Mouse (Mus musculus): ENCODE results near the gene Fam198a. TPM values are rescaled to one million over a fixed set of nuclear protein-coding genes. Genes with fewer than 3 reads are reported as not detected.
"Not testable (repeated sequence)": the region's sequence is repeated elsewhere in the genome, so short reads cannot be mapped to it uniquely, and the experiment has no call there.

Fam198a gene
- polyA plus RNA-seq, 1 experiment = not detected

DNA sequence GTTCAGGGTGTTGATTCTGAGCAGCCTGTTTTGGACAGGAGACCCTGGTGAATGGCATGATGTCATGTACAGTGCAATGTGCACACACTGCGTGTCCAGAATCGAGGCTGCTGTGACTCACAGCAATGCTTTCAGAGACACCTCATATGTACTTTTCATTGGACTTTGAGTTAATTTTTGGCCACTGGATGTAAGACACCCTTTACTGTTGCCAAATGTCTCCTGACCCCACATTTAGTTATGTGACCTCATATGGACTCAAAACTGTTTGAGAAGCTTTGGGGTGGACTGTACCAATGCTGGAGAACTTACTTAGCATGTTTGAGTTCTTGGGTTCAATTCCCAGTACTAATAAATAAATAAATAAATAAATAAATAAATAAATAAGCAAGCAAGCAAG is 60.0 kb downstream of the Fam198a start:
- TF ChIP-seq POLR2A (IDR thresholded peaks at IDR 0.05; ENCODE audit: borderline replicate concordance, low read depth, low read length) (no peak), CTCF (IDR thresholded peaks at IDR 0.05; ENCODE audit: low read depth, low read length) (no peak)
- H3K4me3 ChIP-seq (ENCODE audit: insufficient read depth, low read length) = no peak overlapping the region
- H3K27ac ChIP-seq (ENCODE audit: insufficient read depth, low read depth, low read length) = no peak overlapping the region
- no peaks in the 10 kb centered on the region for H3K4me1 ChIP-seq (ENCODE audit: control insufficient read depth, insufficient read depth, low read length)

- Histone ChIP-seq H3K4me1 (ENCODE audit: control insufficient read depth, insufficient read depth, low read length) (no peaks in the 10 kb centered on the region), H3K27ac (ENCODE audit: insufficient read depth, low read depth, low read length) (no peak overlapping the region), H3K4me3 (ENCODE audit: insufficient read depth, low read length) (no peak overlapping the region)
- TF ChIP-seq POLR2A (IDR thresholded peaks at IDR 0.05; ENCODE audit: borderline replicate concordance, low read depth, low read length) (no peak), CTCF (IDR thresholded peaks at IDR 0.05; ENCODE audit: low read depth, low read length) (no peak)
Measured at GRCm38 (mm10) chr9:122012816-122013215, 62.0 kb downstream of the Fam198a start.

DNA sequence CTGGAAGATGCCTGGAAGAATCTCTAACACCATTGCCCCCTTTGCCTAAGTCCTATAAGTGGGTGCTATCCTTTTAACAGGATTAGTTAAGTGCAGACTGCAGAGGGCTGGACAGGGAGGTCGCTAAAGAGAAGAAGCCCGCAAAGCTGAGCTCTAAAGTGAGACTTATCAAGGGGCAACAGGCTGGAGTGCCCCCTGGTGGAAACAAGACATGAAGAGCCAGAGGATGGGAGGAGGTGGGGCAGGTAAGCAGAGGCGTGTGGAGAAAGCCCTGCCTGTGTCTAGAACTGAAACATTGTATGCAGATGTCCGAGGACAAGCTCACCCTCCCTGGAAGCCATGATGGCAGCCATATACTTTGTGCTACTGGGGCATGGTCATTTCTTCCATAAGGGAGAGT is 62.8 kb downstream of the Fam198a start:
- Histone ChIP-seq H3K27ac (ENCODE audit: insufficient read depth, low read depth, low read length) (no peak overlapping the region), H3K4me3 (ENCODE audit: insufficient read depth, low read length) (no peak overlapping the region), H3K4me1 (ENCODE audit: control insufficient read depth, insufficient read depth, low read length) (no peaks in the 10 kb centered on the region)
- TF ChIP-seq CTCF (IDR thresholded peaks at IDR 0.05; ENCODE audit: low read depth, low read length) (no peak), POLR2A (IDR thresholded peaks at IDR 0.05; ENCODE audit: borderline replicate concordance, low read depth, low read length) (no peak)

DNA sequence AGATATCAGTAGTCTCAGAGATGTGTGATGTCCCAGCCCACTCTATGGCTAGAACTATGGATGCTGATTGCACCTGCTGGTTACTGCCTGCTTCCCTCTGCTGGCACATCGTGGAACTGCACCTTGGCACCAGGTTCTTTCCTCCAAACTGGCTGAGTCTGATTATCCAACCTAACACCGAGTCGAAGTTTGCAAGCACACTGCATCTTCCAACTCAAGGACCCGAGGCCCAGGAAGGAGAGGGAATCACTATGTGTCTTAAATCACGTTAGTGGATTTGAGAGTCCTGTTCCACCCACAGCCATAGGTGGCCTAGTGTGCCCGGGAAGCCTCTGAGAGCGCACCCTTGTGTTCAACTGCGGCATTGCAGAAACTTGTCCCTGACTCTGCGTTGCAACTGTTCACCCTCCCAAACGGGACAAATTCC is 63.5 kb downstream of the Fam198a start:
- TF ChIP-seq CTCF (IDR thresholded peaks at IDR 0.05; ENCODE audit: low read depth, low read length) (peak; percentile 99), POLR2A (IDR thresholded peaks at IDR 0.05; ENCODE audit: borderline replicate concordance, low read depth, low read length) (no peak)
- Histone ChIP-seq H3K4me1 (ENCODE audit: control insufficient read depth, insufficient read depth, low read length) (no peaks in the 10 kb centered on the region; the same call in 1 of the 2 replicates), H3K27ac (ENCODE audit: insufficient read depth, low read depth, low read length) (no peak overlapping the region), H3K4me3 (ENCODE audit: insufficient read depth, low read length) (no peak overlapping the region)

GRCm38 (mm10) chr9:122018079-122018478 is 67.3 kb downstream of the Fam198a start:
- no peaks in the 10 kb centered on the region; the same call in 1 of the 2 replicates for H3K4me1 ChIP-seq (ENCODE audit: control insufficient read depth, insufficient read depth, low read length)
- H3K4me3 ChIP-seq (ENCODE audit: insufficient read depth, low read length) = no peak overlapping the region
- no peak for TF ChIP-seq POLR2A (IDR thresholded peaks at IDR 0.05; ENCODE audit: borderline replicate concordance, low read depth, low read length)
- no peak for TF ChIP-seq CTCF (IDR thresholded peaks at IDR 0.05; ENCODE audit: low read depth, low read length)
- no peak overlapping the region for H3K27ac ChIP-seq (ENCODE audit: insufficient read depth, low read depth, low read length)

- no peaks in the 10 kb centered on the region; the same call in 1 of the 2 replicates for H3K4me1 ChIP-seq (ENCODE audit: control insufficient read depth, insufficient read depth, low read length)
- H3K4me3 ChIP-seq (ENCODE audit: insufficient read depth, low read length) = no peak overlapping the region
- no peak overlapping the region for H3K27ac ChIP-seq (ENCODE audit: insufficient read depth, low read depth, low read length)
- no peak for TF ChIP-seq POLR2A (IDR thresholded peaks at IDR 0.05; ENCODE audit: borderline replicate concordance, low read depth, low read length)
- TF ChIP-seq CTCF (IDR thresholded peaks at IDR 0.05; ENCODE audit: low read depth, low read length) = no peak
Measured at GRCm38 (mm10) chr9:122018782-122019395, 68.1 kb downstream of the Fam198a start.

GRCm38 (mm10) chr9:122020321-122020720 is 69.5 kb downstream of the Fam198a start:
- H3K4me1 ChIP-seq (ENCODE audit: control insufficient read depth, insufficient read depth, low read length) = no peaks in the 10 kb centered on the region; the same call in 1 of the 2 replicates
- no peak overlapping the region for H3K27ac ChIP-seq (ENCODE audit: insufficient read depth, low read depth, low read length)

GRCm38 (mm10) chr9:122021171-122021570 is 70.4 kb downstream of the Fam198a start:
- not testable (repeated sequence) for H3K27ac ChIP-seq (ENCODE audit: insufficient read depth, low read depth, low read length); H3K4me1 ChIP-seq (ENCODE audit: control insufficient read depth, insufficient read depth, low read length); H3K4me3 ChIP-seq (ENCODE audit: insufficient read depth, low read length)

More at GRCm38 (mm10) chr9:122020321-122020720, 69.5 kb downstream of the Fam198a start:
- no peak overlapping the region for H3K4me3 ChIP-seq (ENCODE audit: insufficient read depth, low read length)
- TF ChIP-seq POLR2A (IDR thresholded peaks at IDR 0.05; ENCODE audit: borderline replicate concordance, low read depth, low read length) = no peak

DNA sequence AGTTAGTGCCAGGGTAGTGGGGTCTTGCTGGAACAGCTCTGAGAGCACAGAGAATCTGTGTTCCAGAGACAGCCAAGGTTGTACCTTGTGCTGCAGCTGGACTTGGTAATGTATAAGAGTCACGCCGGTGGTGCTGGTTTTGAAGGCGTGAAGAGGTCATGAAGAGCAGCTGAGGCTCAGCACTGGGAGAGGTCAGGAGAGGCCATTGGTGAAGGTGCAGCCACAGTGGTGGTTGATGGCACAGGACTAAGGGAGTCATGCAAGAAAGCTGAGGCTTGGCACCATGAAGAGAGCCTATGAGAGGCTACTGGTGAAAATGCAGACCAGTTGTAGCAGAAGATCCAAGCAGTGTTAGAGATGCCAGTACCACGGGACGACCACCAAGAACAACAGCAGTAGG is 70.8 kb downstream of the Fam198a start:
- TF ChIP-seq POLR2A (IDR thresholded peaks at IDR 0.05; ENCODE audit: borderline replicate concordance, low read depth, low read length) (no peak), CTCF (IDR thresholded peaks at IDR 0.05; ENCODE audit: low read depth, low read length) (no peak)
- Histone ChIP-seq H3K4me3 (ENCODE audit: insufficient read depth, low read length) (no peak overlapping the region), H3K4me1 (ENCODE audit: control insufficient read depth, insufficient read depth, low read length) (no peaks in the 10 kb centered on the region; the same call in 1 of the 2 replicates), H3K27ac (ENCODE audit: insufficient read depth, low read depth, low read length) (no peak overlapping the region)

DNA sequence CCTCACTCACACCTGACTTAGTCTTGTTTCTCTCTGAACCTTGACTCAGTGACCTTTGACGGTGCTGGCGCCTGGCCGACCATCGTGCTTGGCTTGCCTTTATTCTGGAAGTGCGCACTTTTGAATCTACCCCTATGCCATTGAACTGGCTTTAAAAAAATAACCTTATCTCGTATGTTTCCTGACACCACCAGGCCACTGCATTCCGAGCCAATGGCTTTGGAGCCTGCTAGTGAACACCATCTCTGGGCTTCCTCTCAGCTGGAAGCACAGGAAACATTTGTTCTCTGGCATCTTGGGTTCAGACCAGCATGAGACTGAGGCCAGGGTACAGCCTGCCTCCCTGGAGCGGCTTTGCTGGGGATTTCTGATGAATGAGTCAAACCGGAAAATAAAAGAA is 72.0 kb downstream of the Fam198a start:
- no peak overlapping the region for H3K27ac ChIP-seq (ENCODE audit: insufficient read depth, low read depth, low read length)
- TF ChIP-seq POLR2A (IDR thresholded peaks at IDR 0.05; ENCODE audit: borderline replicate concordance, low read depth, low read length) (no peak), CTCF (IDR thresholded peaks at IDR 0.05; ENCODE audit: low read depth, low read length) (no peak)
- no peaks in the 10 kb centered on the region; the same call in 1 of the 2 replicates for H3K4me1 ChIP-seq (ENCODE audit: control insufficient read depth, insufficient read depth, low read length)
- no peak overlapping the region for H3K4me3 ChIP-seq (ENCODE audit: insufficient read depth, low read length)
